Comparison of ENCODE assay signal across 19 mouse cellular contexts in genomic region chr2:83126340-83126739, GRCm38 (mm10).
DNase-seq lines count a peak whose midpoint lies in the region; ATAC-seq and TF ChIP-seq lines count a peak whose summit lies in the region.
"Had no signal": no experiment of that assay in that cellular context is flagged by ENCODE, and none has a peak within 500 bp of the region (broad histone marks: within the 10 kb centered on the region; RNA-seq: fewer than 3 reads in every experiment).

No protein-coding gene starts in this region.

- TF ChIP-seq CTCF in heart, postnatal 0 days (IDR thresholded peaks at IDR 0.05; ENCODE audit: low read depth), result no peak

- WGBS in heart, postnatal 0 days, result 53% methylated on average over 4 of the region's 4 CpGs
- WGBS in lung, embryonic 15.5 days, result 39% methylated on average over 4 of the region's 4 CpGs

- no peak for TF ChIP-seq EP300 in heart, postnatal 0 days (IDR thresholded peaks at IDR 0.05; ENCODE audit: low read depth)

- no peaks in the 10 kb centered on the region for H3K9me3 ChIP-seq in heart, postnatal 0 days (replicated peaks; ENCODE audit: control insufficient read depth, low read length)
- no peaks in the 10 kb centered on the region for H3K9me3 ChIP-seq in lung, embryonic 15.5 days
- H3K9me3 ChIP-seq: forebrain, embryonic 15.5 days; heart, embryonic 12.5 days; hindbrain, embryonic 10.5 days; hindbrain, embryonic 15.5 days had no signal

- H3K27me3 ChIP-seq in heart, postnatal 0 days (ENCODE audit: control insufficient read depth, insufficient read depth, low read length), result no peaks in the 10 kb centered on the region
- H3K27me3 ChIP-seq in lung, embryonic 15.5 days, result no peaks in the 10 kb centered on the region
- H3K27me3 ChIP-seq: forebrain, embryonic 15.5 days; heart, embryonic 12.5 days; hindbrain, embryonic 15.5 days had no signal

- no peak overlapping the region for H3K9ac ChIP-seq in heart, postnatal 0 days (replicated peaks; ENCODE audit: low read depth, low read length)
- no peak overlapping the region for H3K9ac ChIP-seq in lung, embryonic 15.5 days
- H3K9ac ChIP-seq: forebrain, embryonic 15.5 days; heart, embryonic 12.5 days; hindbrain, embryonic 15.5 days had no signal

- peak; percentile 6 to 29 for DNase-seq in cerebellum, postnatal 14 days
- no peak for DNase-seq in cerebellum, adult 9-11 months
- DNase-seq in heart, postnatal 0 days (ENCODE audit: low spot score), result peak; percentile 13
- DNase-seq in heart, adult 11 months, result no peak
- no peak for DNase-seq in lung, postnatal 4 days
- DNase-seq in adipocyte (ENCODE audit: low spot score), result peak; percentile 5
- DNase-seq: adrenal gland, postnatal 10 days; B cell, adult 2 months; cerebellum, adult 11-12 months; cerebellum, adult 9-10 months; heart, adult 2 months had no signal

- no peak overlapping the region for H3K27ac ChIP-seq in heart, postnatal 0 days (ENCODE audit: low read depth)
- H3K27ac ChIP-seq in lung, embryonic 15.5 days, result no peak overlapping the region
- H3K27ac ChIP-seq: forebrain, embryonic 15.5 days; heart, adult 2 months; hindbrain, embryonic 10.5 days; hindbrain, embryonic 15.5 days had no signal

- H3K4me3 ChIP-seq in heart, postnatal 0 days (ENCODE audit: low read depth, low read length), result no peak overlapping the region
- H3K4me3 ChIP-seq in lung, embryonic 15.5 days, result no peak overlapping the region
- H3K4me3 ChIP-seq: forebrain, embryonic 15.5 days; heart, adult 2 months; heart, embryonic 12.5 days; hindbrain, embryonic 10.5 days; hindbrain, embryonic 15.5 days had no signal

- no peak overlapping the region for H3K4me2 ChIP-seq in heart, postnatal 0 days (ENCODE audit: low read depth, low read length)
- no peak overlapping the region for H3K4me2 ChIP-seq in lung, embryonic 15.5 days
- H3K4me2 ChIP-seq: forebrain, embryonic 15.5 days; heart, embryonic 12.5 days; hindbrain, embryonic 15.5 days had no signal

- no peaks in the 10 kb centered on the region for H3K4me1 ChIP-seq in heart, postnatal 0 days (ENCODE audit: control insufficient read depth, insufficient read depth)
- no peaks in the 10 kb centered on the region for H3K4me1 ChIP-seq in lung, embryonic 15.5 days
- H3K4me1 ChIP-seq: forebrain, embryonic 15.5 days had no signal

- no peaks in the 10 kb centered on the region for H3K36me3 ChIP-seq in heart, postnatal 0 days (replicated peaks; ENCODE audit: control insufficient read depth, insufficient read depth, low read length)
- no peaks in the 10 kb centered on the region for H3K36me3 ChIP-seq in lung, embryonic 15.5 days
- H3K36me3 ChIP-seq: forebrain, embryonic 15.5 days; G1E; heart, embryonic 12.5 days; hindbrain, embryonic 10.5 days; hindbrain, embryonic 15.5 days had no signal

- ATAC-seq in heart, postnatal 0 days (ENCODE audit: insufficient read depth, low read depth), result no peak
- peak; percentile 55; the same call in 1 of the 2 replicates for ATAC-seq in lung, embryonic 15.5 days (ENCODE audit: borderline replicate concordance, extremely low read depth, low FRiP score, low TSS enrichment)
- ATAC-seq: CD4-positive, CD25-positive, alpha-beta regulatory T cell, adult 4 months; forebrain, embryonic 15.5 days; inflammation-experienced regulatory T-cells, adult 6 months had no signal

Comparison
In these comparisons a context has a peak if more than half of its experiments do, and no peak if none do; other contexts are left out.
1. DNase-seq: peak in cerebellum, postnatal 14 days (2 of 2), heart, postnatal 0 days (single experiment) and adipocyte (single experiment); none in cerebellum, adult 9-11 months (single experiment), heart, adult 11 months (single experiment) and lung, postnatal 4 days (0 of 2).